Mouse (Mus musculus) cerebellum, adult 9-11 months (tissue): ENCODE results near the gene Cog5.

Source experiments
- DNase-seq: peaks from one replicate; pipeline ENCODE4 v3.0.0; 2022

The Cog5 gene

DNA sequence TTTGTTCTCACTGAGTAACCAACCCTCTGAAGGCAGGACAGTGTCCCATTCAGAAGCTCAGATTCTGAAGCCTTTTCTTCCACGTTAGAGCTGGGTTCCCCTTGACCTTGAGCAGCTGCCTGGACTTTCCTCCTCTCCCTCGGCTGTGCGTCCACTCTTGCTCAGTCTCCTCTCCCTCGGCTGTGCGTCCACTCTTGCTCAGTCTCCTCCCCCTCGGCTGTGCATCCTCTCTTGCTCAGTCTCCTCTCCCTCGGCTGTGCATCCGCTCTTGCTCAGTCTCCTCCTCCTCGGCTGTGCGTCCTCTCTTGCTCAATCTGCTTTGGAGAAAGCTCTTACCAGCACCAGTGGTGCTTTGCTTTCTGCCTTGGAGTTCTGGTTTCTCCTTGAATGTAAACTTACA is 171.2 kb downstream of the Cog5 start:
- DNase-seq: peak; percentile 77

GRCm38 (mm10) chr12:31826476-31826875 is 171.8 kb downstream of the Cog5 start:
- no peak for DNase-seq

DNA sequence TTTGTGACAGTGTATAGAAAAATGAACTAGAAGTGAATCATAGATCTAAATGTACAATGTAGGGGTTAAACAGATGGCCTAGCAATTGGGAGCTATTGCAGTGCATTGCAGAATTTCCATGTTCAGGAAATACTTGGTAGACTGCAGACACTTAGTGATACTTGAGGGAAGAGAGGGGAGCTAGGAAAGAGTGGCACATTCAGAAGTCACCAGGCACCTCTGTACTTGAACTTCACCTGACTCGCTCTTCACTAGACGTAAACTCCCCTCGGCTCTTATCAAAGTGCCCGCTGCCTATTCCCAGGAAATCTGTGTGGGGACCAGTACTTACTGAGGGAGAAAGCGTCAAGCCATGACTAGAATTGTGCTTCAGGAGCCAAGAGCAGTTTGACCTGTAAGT is 180.8 kb downstream of the Cog5 start:
- no peak for DNase-seq

DNA sequence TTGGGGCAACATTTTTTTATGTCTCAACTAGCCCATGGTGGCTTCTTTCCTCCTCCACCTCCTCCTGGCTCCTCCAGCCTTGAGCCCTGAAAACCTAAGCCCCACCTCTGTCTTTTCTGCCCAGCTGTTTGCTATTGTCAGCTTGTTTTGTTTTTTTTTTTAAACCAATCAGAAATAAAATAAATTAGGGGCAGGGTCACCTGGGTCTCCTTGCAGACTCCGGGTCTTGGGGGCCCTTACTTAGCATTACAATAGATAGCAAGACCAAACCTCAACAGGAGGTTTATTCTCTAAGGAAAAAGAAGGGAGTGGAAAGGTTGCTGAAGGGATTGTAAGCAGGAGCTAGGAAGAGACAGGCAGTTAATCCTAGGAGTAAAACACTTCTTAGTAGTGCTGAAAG is 181.5 kb downstream of the Cog5 start:
- no peak for DNase-seq

- no peak for DNase-seq
Observed at GRCm38 (mm10) chr12:31838521-31838920, 183.9 kb downstream of the Cog5 start.

- DNase-seq: no peak
Observed at GRCm38 (mm10) chr12:31839249-31839648, 184.6 kb downstream of the Cog5 start.

DNA sequence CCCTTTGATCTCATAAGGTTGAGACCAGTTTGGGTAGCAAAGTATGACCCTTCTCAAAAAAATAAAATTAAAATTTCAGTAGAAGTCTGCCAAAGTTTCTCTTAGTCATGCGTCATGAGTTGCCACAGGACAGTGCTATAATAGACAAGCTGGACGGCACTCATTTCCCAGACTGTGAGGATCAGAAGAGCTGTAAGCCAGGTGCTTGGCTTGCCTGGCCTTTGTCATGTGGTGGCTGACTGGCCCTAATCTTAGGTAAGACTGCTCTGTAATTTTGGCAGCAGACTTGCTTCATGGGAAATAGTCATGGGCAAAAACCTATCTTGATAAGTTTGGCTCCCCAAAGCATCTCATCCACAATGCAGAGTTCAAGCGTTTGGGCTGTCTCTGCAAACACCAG is 191.4 kb downstream of the Cog5 start:
- no peak for DNase-seq

GRCm38 (mm10) chr12:31848630-31849415 is 194.2 kb downstream of the Cog5 start:
- DNase-seq: peak; percentile 96

- peak; percentile 35 for DNase-seq
Observed at GRCm38 (mm10) chr12:31849601-31850000, 194.9 kb downstream of the Cog5 start.

- no peak for DNase-seq
Observed at GRCm38 (mm10) chr12:31854039-31854438, 199.4 kb downstream of the Cog5 start.

- DNase-seq: no peak
Observed at GRCm38 (mm10) chr12:31854817-31855216, 200.1 kb downstream of the Cog5 start.

DNA sequence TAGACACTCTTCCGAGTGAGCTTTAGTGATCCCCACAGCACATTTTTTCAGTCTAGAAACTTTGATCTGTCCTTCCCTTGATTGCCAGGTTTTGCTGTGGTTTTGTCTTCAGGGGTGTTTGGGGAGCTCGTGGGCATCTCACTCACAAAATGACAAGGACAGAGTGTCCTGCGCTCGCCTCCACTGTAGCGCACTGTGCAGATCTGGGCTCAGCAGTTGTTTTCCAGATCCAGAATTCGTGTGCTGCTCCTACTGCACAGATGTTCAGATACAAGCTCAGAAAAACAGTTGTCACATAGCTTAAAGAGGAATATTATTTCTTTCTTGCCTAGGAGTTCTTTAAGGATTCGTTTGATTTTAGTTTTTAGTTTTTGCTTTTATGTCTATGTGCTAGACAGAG is 203.1 kb downstream of the Cog5 start:
- DNase-seq: no peak

- DNase-seq: no peak
Observed at GRCm38 (mm10) chr12:31862668-31863538, 208.2 kb downstream of the Cog5 start.

DNA sequence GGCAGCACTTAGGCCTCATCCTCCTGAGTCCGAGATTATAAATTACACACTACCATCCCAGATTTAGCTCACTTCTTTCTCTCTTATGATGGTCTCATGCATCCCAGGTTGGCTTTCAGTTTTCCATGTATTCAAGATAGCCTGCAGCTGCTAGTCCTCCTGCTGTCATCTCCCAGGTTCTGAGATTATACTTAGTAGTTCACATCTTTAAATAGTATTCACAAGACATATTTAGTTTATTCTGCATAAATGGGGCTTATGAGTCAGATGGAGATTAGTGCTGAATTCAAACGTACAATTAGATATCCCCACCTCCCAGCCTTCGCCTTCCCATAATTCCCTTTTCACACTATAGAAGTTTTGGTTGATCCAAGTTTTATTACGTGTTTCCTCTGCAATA is 222.1 kb downstream of the Cog5 start:
- DNase-seq: no peak

GRCm38 (mm10) chr12:31882736-31883135 is 228.1 kb downstream of the Cog5 start:
- no peak for DNase-seq

GRCm38 (mm10) chr12:31884365-31884764 is 229.7 kb downstream of the Cog5 start:
- no peak for DNase-seq

DNA sequence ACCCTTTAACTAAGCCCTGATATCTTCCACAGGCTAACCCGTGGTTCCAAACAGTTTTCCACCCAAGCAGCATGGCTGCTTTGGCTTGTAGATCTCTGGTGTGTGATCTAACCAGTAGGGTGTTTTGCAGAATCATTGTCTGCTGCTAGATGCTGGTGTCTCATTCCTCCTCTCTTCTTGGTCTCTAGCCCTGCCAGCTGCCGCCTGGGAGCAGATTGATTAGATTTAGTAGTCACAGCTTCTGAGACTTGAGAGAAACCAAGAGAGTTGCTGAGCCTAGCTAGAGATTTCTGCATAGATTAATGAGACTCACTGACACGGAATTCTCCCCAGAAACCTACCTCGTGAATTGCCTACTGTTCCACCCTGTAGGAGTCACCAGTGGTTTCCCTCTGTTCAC is 230.4 kb downstream of the Cog5 start:
- DNase-seq: no peak

GRCm38 (mm10) chr12:31885844-31886606 is 231.4 kb downstream of the Cog5 start:
- DNase-seq: no peak

DNA sequence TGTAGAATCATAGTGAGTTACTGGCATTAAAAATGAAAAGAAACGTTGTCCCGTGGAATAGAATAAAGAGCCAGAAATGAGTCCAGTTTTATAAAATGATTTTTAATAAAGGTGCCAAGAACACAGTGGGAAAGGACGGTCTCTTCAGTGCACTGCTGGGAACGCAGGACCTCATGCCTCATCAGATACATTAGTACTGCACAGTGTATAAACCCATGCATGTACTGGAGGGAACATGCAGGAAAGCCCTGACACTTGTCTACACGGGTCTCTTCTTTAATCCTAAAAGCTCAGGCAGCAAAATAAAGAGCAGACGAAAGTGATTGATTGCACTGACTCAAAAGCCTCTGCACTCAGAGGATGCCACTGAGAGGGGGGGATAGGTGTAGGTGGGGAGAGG is 236.0 kb downstream of the Cog5 start:
- DNase-seq: no peak

GRCm38 (mm10) chr12:31892079-31892478 is 237.4 kb downstream of the Cog5 start:
- DNase-seq: no peak

GRCm38 (mm10) chr12:31892771-31893170 is 238.1 kb downstream of the Cog5 start:
- DNase-seq: peak; percentile 91

GRCm38 (mm10) chr12:31895095-31895734 is 240.5 kb downstream of the Cog5 start:
- DNase-seq: no peak

GRCm38 (mm10) chr12:31895888-31896287 is 241.2 kb downstream of the Cog5 start:
- peak; percentile 83 for DNase-seq
